Mouse (Mus musculus): ENCODE results near the gene Tnfrsf8.

Gene Tnfrsf8

GRCm38 (mm10) chr4:145267631-145268110 is 47.3 kb downstream of the Tnfrsf8 start:
- no peak for DNase-seq (ENCODE audit: low spot score in 2 of 2)

GRCm38 (mm10) chr4:145266505-145266904 is 48.5 kb downstream of the Tnfrsf8 start:
- DNase-seq (ENCODE audit: low spot score in 2 of 2) = no peak

GRCm38 (mm10) chr4:145264761-145265160 is 50.2 kb downstream of the Tnfrsf8 start:
- no peak for DNase-seq (ENCODE audit: low spot score in 2 of 2)

GRCm38 (mm10) chr4:145263583-145263982 is 51.4 kb downstream of the Tnfrsf8 start:
- DNase-seq (ENCODE audit: low spot score in 2 of 2) = no peak

GRCm38 (mm10) chr4:145260802-145261201 is 54.2 kb downstream of the Tnfrsf8 start:
- DNase-seq (ENCODE audit: low spot score in 2 of 2) = no peak

- no peak for DNase-seq (ENCODE audit: low spot score in 2 of 2)
Measured at GRCm38 (mm10) chr4:145257751-145258434, 57.1 kb downstream of the Tnfrsf8 start.

- no peak for DNase-seq (ENCODE audit: low spot score in 2 of 2)
Measured at GRCm38 (mm10) chr4:145256144-145256543, 58.8 kb downstream of the Tnfrsf8 start.

GRCm38 (mm10) chr4:145254418-145254817 is 60.5 kb downstream of the Tnfrsf8 start:
- DNase-seq (ENCODE audit: low spot score in 2 of 2) = peak in 1 of 2 experiments; percentile 16

- no peak for DNase-seq (ENCODE audit: low spot score in 2 of 2)
Measured at GRCm38 (mm10) chr4:145252611-145253010, 62.4 kb downstream of the Tnfrsf8 start.

GRCm38 (mm10) chr4:145251546-145251945 is 63.4 kb downstream of the Tnfrsf8 start:
- no peak for DNase-seq (ENCODE audit: low spot score in 2 of 2)

- no peak for DNase-seq (ENCODE audit: low spot score in 2 of 2)
Measured at GRCm38 (mm10) chr4:145250002-145250401, 65.0 kb downstream of the Tnfrsf8 start.

GRCm38 (mm10) chr4:145247556-145247955 is 67.4 kb downstream of the Tnfrsf8 start:
- no peak for DNase-seq (ENCODE audit: low spot score in 2 of 2)

- peak; percentile 43 to 50 for DNase-seq (ENCODE audit: low spot score in 2 of 2)
Measured at GRCm38 (mm10) chr4:145246173-145247011, 68.6 kb downstream of the Tnfrsf8 start, which contains the start of gene Tnfrsf1b. Gene Tnfrsf1b, minus strand, starts transcription at chr4:145246870.

- DNase-seq (ENCODE audit: low spot score in 2 of 2) = no peak
Measured at GRCm38 (mm10) chr4:145245581-145245980, 69.4 kb downstream of the Tnfrsf8 start.

- DNase-seq (ENCODE audit: low spot score in 2 of 2) = no peak
Measured at GRCm38 (mm10) chr4:145244676-145245075, 70.3 kb downstream of the Tnfrsf8 start.

- DNase-seq (ENCODE audit: low spot score in 2 of 2) = no peak
Measured at GRCm38 (mm10) chr4:145242719-145243350, 72.1 kb downstream of the Tnfrsf8 start.

- peak in 1 of 2 experiments; percentile 19 for DNase-seq (ENCODE audit: low spot score in 2 of 2)
Measured at GRCm38 (mm10) chr4:145240723-145241231, 74.2 kb downstream of the Tnfrsf8 start.

GRCm38 (mm10) chr4:145239049-145239830 is 75.7 kb downstream of the Tnfrsf8 start:
- no peak for DNase-seq (ENCODE audit: low spot score in 2 of 2)

- no peak for DNase-seq (ENCODE audit: low spot score in 2 of 2)
Measured at GRCm38 (mm10) chr4:145236027-145236426, 78.9 kb downstream of the Tnfrsf8 start.

GRCm38 (mm10) chr4:145233487-145234228 is 81.3 kb downstream of the Tnfrsf8 start:
- no peak for DNase-seq (ENCODE audit: low spot score in 2 of 2)

Measured in spleen, postnatal 14 days (tissue).